Mouse (Mus musculus) myocyte (in vitro differentiated cells): Measurements from ENCODE around the gene Uba7. TPM values are rescaled to one million over a fixed set of nuclear protein-coding genes. Genes with fewer than 3 reads are reported as not detected.
A peak's percentile ranks its signal among the peaks of the same experiment; 100 is the strongest.

Source experiments
- H3K27me3 ChIP-seq: one replicate; pipeline ENCODE4 v1.6.1; 2011; ENCODE audit not compliant: control insufficient read depth, insufficient read depth, insufficient read length
- H3K36me3 ChIP-seq: one replicate; pipeline ENCODE4 v1.6.1; 2011; ENCODE audit not compliant: control insufficient read depth, insufficient read depth
- H3K4me2 ChIP-seq: one replicate; pipeline ENCODE4 v1.6.1; 2011; ENCODE audit warnings: low read depth, control low read depth
- H3K4me3 ChIP-seq: one replicate; pipeline ENCODE4 v1.5.1; 2011; ENCODE audit warnings: mild to moderate bottlenecking, control low read depth, moderate library complexity
- H3K79me2 ChIP-seq: one replicate; pipeline ENCODE4 v1.6.1; 2011; ENCODE audit not compliant: control insufficient read depth, insufficient read depth
- H3ac ChIP-seq: one replicate; pipeline ENCODE4 v1.6.1; 2011; ENCODE audit not compliant: control insufficient read depth, insufficient read length
- CEBPB ChIP-seq: IDR thresholded peaks from 2 replicates; pipeline ENCODE4 v1.6.1; 2011; ENCODE audit warnings: mild to moderate bottlenecking, moderate library complexity; ENCODE audit not compliant: poor library complexity, insufficient read depth, severe bottlenecking
- E2F4 ChIP-seq: IDR thresholded peaks from one replicate; pipeline ENCODE4 v1.6.1; 2011; ENCODE audit warnings: mild to moderate bottlenecking, control low read depth, moderate library complexity; ENCODE audit not compliant: insufficient read depth
- MAX ChIP-seq: IDR thresholded peaks from one replicate; pipeline ENCODE4 v1.6.1; 2011; ENCODE audit warnings: low read depth, mild to moderate bottlenecking, control low read depth
- MYOD1 ChIP-seq, 3 experiments: IDR thresholded peaks; one replicate each; pipeline ENCODE4 v1.6.1; 2011; ENCODE audit warnings: control low read depth in 2 of 3, low read depth in 2 of 3, mild to moderate bottlenecking in 2 of 3, moderate library complexity in 1 of 3; ENCODE audit not compliant: insufficient read length in 2 of 3, control insufficient read depth in 1 of 3
- MYOG ChIP-seq, 3 experiments: IDR thresholded peaks; one replicate each; pipeline ENCODE4 v1.6.1; 2011; ENCODE audit warnings: control low read depth in 2 of 3, low read depth in 2 of 3, mild to moderate bottlenecking in 2 of 3; ENCODE audit not compliant: insufficient read length in 2 of 3, control insufficient read depth in 1 of 3, insufficient read depth in 1 of 3
- POLR2A ChIP-seq: IDR thresholded peaks from one replicate; pipeline ENCODE4 v1.6.1; 2011; ENCODE audit warnings: low read depth, mild to moderate bottlenecking, control low read depth, moderate library complexity; ENCODE audit not compliant: insufficient read length
- POLR2AphosphoS2 ChIP-seq: IDR thresholded peaks from one replicate; pipeline ENCODE4 v1.6.1; 2011; ENCODE audit warnings: low read depth, control low read depth; ENCODE audit not compliant: insufficient read length
- REST ChIP-seq: IDR thresholded peaks from one replicate; pipeline ENCODE4 v1.6.1; 2011; ENCODE audit warnings: mild to moderate bottlenecking, control low read depth, moderate library complexity; ENCODE audit not compliant: insufficient read depth, insufficient read length
- SRF ChIP-seq: IDR thresholded peaks from one replicate; pipeline ENCODE4 v1.6.1; 2011; ENCODE audit warnings: low read depth; ENCODE audit not compliant: control insufficient read depth, insufficient read length
- TCF12 ChIP-seq: IDR thresholded peaks from one replicate; pipeline ENCODE4 v1.6.1; 2011; ENCODE audit warnings: mild to moderate bottlenecking, control low read depth; ENCODE audit not compliant: poor library complexity, insufficient read depth, severe bottlenecking
- TCF3 ChIP-seq: IDR thresholded peaks from one replicate; pipeline ENCODE4 v1.6.1; 2011; ENCODE audit warnings: low read depth, control low read depth; ENCODE audit not compliant: insufficient read length
- USF1 ChIP-seq: IDR thresholded peaks from one replicate; pipeline ENCODE4 v1.6.1; 2011; ENCODE audit warnings: low read depth, mild to moderate bottlenecking, control low read depth, moderate library complexity
- polyA plus RNA-seq: library from polyadenylated mRNA; unstranded; fragments of >200 nt; fragmentation: generic; extraction: Trizol; gene quantifications from one replicate; pipeline ENCODE4 v1.2.1, GENCODE M21; 2012; ENCODE audit warnings: missing spikeins

Gene Uba7
- polyA plus RNA-seq, 1 experiment = 1.2 TPM

DNA sequence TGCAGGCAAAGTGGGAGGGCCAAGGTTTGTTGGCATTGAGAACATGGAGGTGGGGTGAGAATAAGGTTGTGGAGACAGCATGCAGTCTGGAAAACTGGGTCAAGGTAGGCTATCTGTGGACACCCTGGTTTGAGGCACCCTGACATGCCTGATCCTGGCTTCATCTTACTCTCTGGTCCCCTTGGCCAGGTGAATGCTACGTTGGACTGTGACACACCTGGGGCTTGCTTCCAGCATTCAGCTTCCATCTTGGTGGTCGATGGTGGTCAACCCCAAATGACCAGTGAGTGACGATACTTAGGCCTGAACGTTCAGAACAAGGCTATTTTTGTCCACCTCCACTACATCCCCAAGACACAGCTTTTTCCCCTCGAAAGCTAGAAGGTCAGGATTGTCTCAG, 20.7 kb downstream of the Uba7 start, which contains the start of gene Gm20662:
Gene Gm20662, plus strand, starts transcription at position 301 of the 400 bp plus-strand sequence.
- peaks cover 40% of the 10 kb centered on the region for H3K27me3 ChIP-seq
- H3K4me2 ChIP-seq = no peak within 1 kb of the TSS
- no peak within 1 kb of the TSS for H3ac ChIP-seq
- H3K4me3 ChIP-seq = no peak within 1 kb of the TSS
- no peaks in the 10 kb centered on the region for H3K79me2 ChIP-seq
- H3K36me3 ChIP-seq = no peaks in the 10 kb centered on the region
- TF ChIP-seq MYOG (IDR thresholded peaks at IDR 0.05; ENCODE audit: control insufficient read depth in 1 of 3, insufficient read depth in 1 of 3, insufficient read length in 2 of 3, low read depth in 2 of 3) (no peak), POLR2AphosphoS2 (no peak), TCF3 (no peak), MYOD1 (IDR thresholded peaks at IDR 0.05; ENCODE audit: control insufficient read depth in 1 of 3, insufficient read length in 2 of 3, low read depth in 2 of 3) (no peak)

DNA sequence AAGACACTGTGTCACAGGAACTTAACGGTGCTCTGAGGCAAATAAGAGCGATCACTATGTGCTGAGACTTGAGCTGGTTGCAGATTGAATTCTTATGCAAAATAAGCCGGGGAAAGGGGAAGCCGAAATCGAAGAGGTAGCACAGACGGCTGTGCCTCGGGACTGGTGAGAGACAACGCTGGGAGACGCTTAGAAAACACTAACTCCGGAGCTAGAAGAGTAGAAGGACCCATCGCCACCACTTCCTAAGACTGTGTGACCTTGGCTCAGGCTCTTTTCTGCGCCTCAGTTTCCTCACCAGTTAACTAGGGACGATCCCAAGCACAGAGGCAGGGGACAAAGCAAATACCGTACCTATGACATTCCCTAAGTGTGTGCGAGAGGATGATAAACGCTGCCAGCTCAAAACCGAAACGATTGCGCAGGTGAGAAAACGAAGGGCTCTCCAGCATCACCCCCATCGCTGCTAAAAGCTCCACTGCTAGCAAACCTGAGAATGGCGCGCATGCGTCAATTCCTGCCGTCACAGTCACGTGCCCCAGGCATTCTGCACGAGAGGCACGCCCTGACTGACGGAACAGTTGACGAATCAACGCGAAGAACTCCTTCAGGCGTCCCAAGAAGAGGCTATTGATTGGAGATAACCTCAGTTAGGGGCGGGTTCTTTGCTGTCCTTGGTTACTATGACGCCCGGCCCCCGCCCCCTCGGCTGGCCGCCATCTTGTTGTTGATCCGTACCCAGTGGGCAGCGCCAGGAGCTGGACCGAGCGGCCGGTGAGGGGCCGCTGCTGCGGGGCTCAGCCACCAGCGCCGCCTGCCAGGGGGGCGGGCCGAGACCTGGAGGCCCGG, 26.8 kb downstream of the Uba7 start, which contains the start of gene Ip6k1:
Gene Ip6k1, plus strand, starts transcription at position 580 of the 849 bp plus-strand sequence.
- Histone ChIP-seq H3ac (peak within 1 kb of the TSS; percentile 62), H3K4me3 (peak within 1 kb of the TSS; percentile 45), H3K4me2 (peak within 1 kb of the TSS; percentile 94), H3K27me3 (peaks cover 25% of the 10 kb centered on the region), H3K36me3 (no peaks in the 10 kb centered on the region), H3K79me2 (peaks cover 41% of the 10 kb centered on the region)
- TF ChIP-seq MAX (no peak), REST (no peak), E2F4 (no peak), TCF12 (no peak), MYOD1 (IDR thresholded peaks at IDR 0.05; ENCODE audit: control insufficient read depth in 1 of 3, insufficient read length in 2 of 3, low read depth in 2 of 3) (no peak), TCF3 (no peak), POLR2A (peak; percentile 87), POLR2AphosphoS2 (peak; percentile 82), USF1 (peak; percentile 100), MYOG (IDR thresholded peaks at IDR 0.05; ENCODE audit: control insufficient read depth in 1 of 3, insufficient read depth in 1 of 3, insufficient read length in 2 of 3, low read depth in 2 of 3) (no peak), CEBPB (no peak), SRF (peak; percentile 19)

DNA sequence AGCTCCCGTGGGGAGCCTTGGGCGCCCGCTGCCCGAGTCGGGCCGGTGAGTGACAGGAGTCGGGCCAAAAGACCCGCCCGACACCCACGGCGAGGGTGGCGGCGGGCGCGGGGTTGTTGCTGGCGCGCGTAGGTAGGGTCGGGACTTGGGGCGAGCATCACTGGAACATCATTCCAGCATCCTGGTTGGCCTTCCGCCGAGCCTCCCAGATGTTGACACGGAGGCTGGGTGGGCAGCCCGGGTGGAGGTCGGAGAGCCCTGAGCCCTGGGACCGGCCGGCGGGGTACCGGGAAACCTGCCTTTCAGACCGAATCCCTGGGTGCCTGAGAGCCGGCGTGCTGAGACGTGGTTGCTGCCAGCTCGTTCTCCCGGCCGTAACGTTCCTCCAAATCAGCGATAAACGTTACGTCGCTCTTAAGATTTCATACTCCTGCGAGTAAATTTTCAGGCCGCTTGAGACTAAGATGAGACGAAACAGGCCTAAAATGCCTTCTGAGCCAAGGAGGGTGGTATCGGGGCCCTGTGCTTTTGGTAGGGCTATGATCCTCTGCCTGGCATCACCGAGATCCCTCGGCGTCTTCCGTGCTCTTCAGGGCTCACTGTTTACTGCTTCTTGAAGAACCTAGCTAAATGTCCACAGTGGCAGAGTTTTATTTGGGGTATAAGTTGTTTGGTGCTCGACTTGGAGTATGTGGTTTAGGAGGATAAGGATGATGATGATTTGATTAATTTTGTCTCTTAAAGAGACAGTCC, 27.6 kb downstream of the Uba7 start:
- peak overlapping the region; percentile 62 for H3ac ChIP-seq
- H3K36me3 ChIP-seq = no peaks in the 10 kb centered on the region
- H3K4me3 ChIP-seq = peak overlapping the region; percentile 45
- H3K27me3 ChIP-seq = peaks cover 18% of the 10 kb centered on the region
- peaks cover 49% of the 10 kb centered on the region for H3K79me2 ChIP-seq
- H3K4me2 ChIP-seq = peak overlapping the region; percentile 94
- no peak for TF ChIP-seq TCF3

DNA sequence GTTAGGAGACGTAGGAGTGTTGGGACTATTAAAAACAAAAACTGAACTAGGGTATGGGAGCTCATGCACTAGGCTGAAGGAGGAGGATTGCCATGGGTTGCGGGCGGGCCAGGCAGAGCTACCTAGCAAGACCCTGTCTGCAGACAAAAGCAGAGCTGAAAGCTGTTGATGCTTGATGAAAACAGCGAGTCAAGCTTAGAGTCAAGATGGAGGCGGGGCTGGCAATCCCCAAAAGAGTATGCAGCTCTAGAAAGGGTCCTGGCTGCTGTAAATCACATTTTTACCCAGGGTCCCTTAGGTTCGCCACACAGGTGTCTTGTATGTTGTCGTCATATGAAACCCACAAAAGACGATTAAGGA, 28.2 kb downstream of the Uba7 start:
- peak overlapping the region; percentile 62 for H3ac ChIP-seq
- peaks cover 13% of the 10 kb centered on the region for H3K27me3 ChIP-seq
- no peaks in the 10 kb centered on the region for H3K36me3 ChIP-seq
- H3K4me2 ChIP-seq = peak overlapping the region; percentile 94
- peak overlapping the region; percentile 45 for H3K4me3 ChIP-seq
- no peak for TF ChIP-seq CEBPB
- TF ChIP-seq TCF3 = no peak
- TF ChIP-seq USF1 = no peak
- no peak for TF ChIP-seq MYOG (IDR thresholded peaks at IDR 0.05; ENCODE audit: control insufficient read depth in 1 of 3, insufficient read depth in 1 of 3, insufficient read length in 2 of 3, low read depth in 2 of 3)
- TF ChIP-seq MAX = no peak
- TF ChIP-seq TCF12 = no peak
- TF ChIP-seq POLR2AphosphoS2 = no peak
- TF ChIP-seq REST = no peak
- no peak for TF ChIP-seq SRF
- TF ChIP-seq E2F4 = no peak
- no peak for TF ChIP-seq MYOD1 (IDR thresholded peaks at IDR 0.05; ENCODE audit: control insufficient read depth in 1 of 3, insufficient read length in 2 of 3, low read depth in 2 of 3)
- TF ChIP-seq POLR2A = no peak
- H3K79me2 ChIP-seq = peaks cover 55% of the 10 kb centered on the region

DNA sequence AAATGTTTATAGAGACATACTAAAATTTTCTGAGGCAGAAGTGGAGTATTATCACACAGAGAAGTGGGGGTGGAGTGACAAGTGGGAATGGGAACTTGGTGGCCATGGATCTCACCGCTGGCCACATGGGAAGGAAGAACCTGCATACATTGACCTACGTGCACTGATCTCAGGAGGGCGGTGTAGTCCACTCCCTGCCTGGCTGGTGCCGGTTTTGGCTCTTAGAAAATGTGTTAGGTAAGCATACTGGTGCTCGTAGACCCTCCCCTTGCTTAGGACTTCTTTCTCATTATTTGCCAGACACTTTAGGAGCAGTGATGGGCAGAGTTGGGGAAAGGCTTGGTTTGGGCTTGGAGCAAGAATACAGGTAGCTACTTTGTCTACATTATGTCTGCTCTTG, 32.7 kb downstream of the Uba7 start:
- no peak overlapping the region for H3K4me3 ChIP-seq
- TF ChIP-seq POLR2AphosphoS2 (no peak), REST (no peak), E2F4 (no peak)
- H3K4me2 ChIP-seq = no peak overlapping the region
- no peaks in the 10 kb centered on the region for H3K27me3 ChIP-seq
- no peaks in the 10 kb centered on the region for H3K36me3 ChIP-seq
- H3ac ChIP-seq = no peak overlapping the region
- H3K79me2 ChIP-seq = peaks cover 93% of the 10 kb centered on the region
